ENCODE assay signal across 8 mouse cellular contexts in genomic region chr6:116193394-116194393, GRCm38 (mm10). TPM values are rescaled to one million over a fixed set of nuclear protein-coding genes. Genes with fewer than 3 reads are reported as not detected.
DNase-seq lines count a peak whose midpoint lies in the region; ATAC-seq lines count a peak whose summit lies in the region.

Gene Tmcc1 (minus strand): TSS chr6:116193486.

- peak within 1 kb of the TSS; percentile 94 for H3K9ac ChIP-seq in heart, embryonic 13.5 days
- H3K9ac ChIP-seq in liver, embryonic 12.5 days, result peak within 1 kb of the TSS; percentile 90
- H3K9ac ChIP-seq in stomach, embryonic 15.5 days, result peak within 1 kb of the TSS; percentile 87

- peak within 1 kb of the TSS; percentile 85 for H3K4me3 ChIP-seq in brown adipose tissue, adult 24 weeks (ENCODE audit: insufficient read depth, low read depth, low read length)
- peak within 1 kb of the TSS; percentile 92 for H3K4me3 ChIP-seq in heart, embryonic 13.5 days
- peak within 1 kb of the TSS; percentile 84 for H3K4me3 ChIP-seq in liver, embryonic 12.5 days
- peak within 1 kb of the TSS; percentile 95 for H3K4me3 ChIP-seq in stomach, embryonic 15.5 days (replicated peaks)

- no peaks in the 10 kb centered on the region for H3K9me3 ChIP-seq in heart, embryonic 13.5 days
- H3K9me3 ChIP-seq in liver, embryonic 12.5 days (replicated peaks), result no peaks in the 10 kb centered on the region
- no peaks in the 10 kb centered on the region for H3K9me3 ChIP-seq in stomach, embryonic 15.5 days

- H3K27me3 ChIP-seq in heart, embryonic 13.5 days (replicated peaks), result 0 out of 2 replicates have a peak, but pooled peaks cover 3% of the 10 kb centered on the region
- H3K27me3 ChIP-seq in liver, embryonic 12.5 days (replicated peaks), result no peaks in the 10 kb centered on the region
- no peaks in the 10 kb centered on the region for H3K27me3 ChIP-seq in stomach, embryonic 15.5 days (replicated peaks)

- under 1% methylated on average over 66 of the region's 68 CpGs for WGBS in heart, embryonic 13.5 days
- WGBS in liver, embryonic 12.5 days (ENCODE audit: insufficient replicate concordance), result 2% methylated on average over 46 of the region's 68 CpGs
- WGBS in stomach, embryonic 15.5 days, result 1% methylated on average over 63 of the region's 68 CpGs

- peak; percentile 95 for ATAC-seq in heart, embryonic 13.5 days (ENCODE audit: extremely low read depth, insufficient number of reproducible peaks, low FRiP score, low TSS enrichment)
- ATAC-seq in liver, embryonic 12.5 days, result peak; percentile 96
- ATAC-seq in stomach, embryonic 15.5 days (ENCODE audit: insufficient read depth, low FRiP score, low read depth), result peak; percentile 93

- H3K4me2 ChIP-seq in heart, embryonic 13.5 days, result peak within 1 kb of the TSS; percentile 85
- H3K4me2 ChIP-seq in liver, embryonic 12.5 days, result peak within 1 kb of the TSS; percentile 98
- H3K4me2 ChIP-seq in stomach, embryonic 15.5 days, result peak within 1 kb of the TSS; percentile 83

- DNase-seq in CD4-positive, CD25-positive, alpha-beta regulatory T cell, adult 2 months (ENCODE audit: low read depth, low spot score), result peak; percentile 99
- peak; percentile 31 for DNase-seq in fat pad, adult 2 months (ENCODE audit: extremely low read depth, low read depth, low spot score)
- DNase-seq in kidney, postnatal 10 days, result peak; percentile 99
- DNase-seq in natural killer cell, adult 2 months (ENCODE audit: low spot score in 2 of 2), result peak; percentile 96 to 98

- H3K36me3 ChIP-seq in heart, embryonic 13.5 days, result no peaks in the 10 kb centered on the region
- no peaks in the 10 kb centered on the region for H3K36me3 ChIP-seq in liver, embryonic 12.5 days
- no peaks in the 10 kb centered on the region for H3K36me3 ChIP-seq in stomach, embryonic 15.5 days

- H3K4me1 ChIP-seq in brown adipose tissue, adult 24 weeks (ENCODE audit: control insufficient read depth, insufficient read depth, insufficient read length, low read length), result 0 out of 2 replicates have a peak, but pooled peaks cover 5% of the 10 kb centered on the region
- peaks cover 39% of the 10 kb centered on the region for H3K4me1 ChIP-seq in heart, embryonic 13.5 days
- peaks cover 30% of the 10 kb centered on the region for H3K4me1 ChIP-seq in liver, embryonic 12.5 days
- H3K4me1 ChIP-seq in stomach, embryonic 15.5 days, result peaks cover 10% of the 10 kb centered on the region; the same call in 1 of the 2 replicates

- peak within 1 kb of the TSS; percentile 42; the same call in 1 of the 2 replicates for H3K27ac ChIP-seq in brown adipose tissue, adult 24 weeks (replicated peaks; ENCODE audit: low read depth, low read length)
- H3K27ac ChIP-seq in heart, embryonic 13.5 days (replicated peaks), result peak within 1 kb of the TSS; percentile 90
- peak within 1 kb of the TSS; percentile 84 for H3K27ac ChIP-seq in liver, embryonic 12.5 days
- peak within 1 kb of the TSS; percentile 85 for H3K27ac ChIP-seq in stomach, embryonic 15.5 days

RNA-seq across cellular contexts. Expression of gene Tmcc1, which starts in this region (rescaled TPM):
- 9.4 and 10.9 TPM in 2 replicates for polyA plus RNA-seq in brown adipose tissue, adult 24 weeks (2012; ENCODE audit: insufficient read depth, insufficient read length, missing spikeins)
- polyA plus RNA-seq in heart, embryonic 13.5 days (2015; fragmentation: Nextera tagmentation; extraction: Ambion mirVana), result 10.5 and 12.2 TPM in 2 replicates
- 3.9 and 5.3 TPM in 2 replicates for polyA plus RNA-seq in liver, embryonic 12.5 days (2016; fragmentation: Nextera tagmentation; extraction: Ambion mirVana)
- 13.6 and 19.1 TPM in 2 replicates for polyA plus RNA-seq in stomach, embryonic 15.5 days (2015; fragmentation: Nextera tagmentation; extraction: Ambion mirVana)

Comparison
In these comparisons a context has a peak if more than half of its experiments do, and no peak if none do; other contexts are left out.
1. Peak in every context shown above with its lines: DNase-seq, ATAC-seq, H3K4me3 ChIP-seq and H3K27ac ChIP-seq.
2. DNase-seq: peak in every context shown above with its lines; median percentile 99 in CD4-positive, CD25-positive, alpha-beta regulatory T cell, adult 2 months; 99 in kidney, postnatal 10 days; 97 in natural killer cell, adult 2 months; 31 in fat pad, adult 2 months.